Mouse (Mus musculus): ENCODE data around the gene Olfr314. TPM values are rescaled to one million over a fixed set of nuclear protein-coding genes. Genes with fewer than 3 reads are reported as not detected.
"Not testable (repeated sequence)": the region's sequence is repeated elsewhere in the genome, so short reads cannot be mapped to it uniquely, and the experiment has no call there.

Gene Olfr314
- not detected in 2 replicates for polyA plus RNA-seq (2015; fragmentation: Nextera tagmentation; extraction: Ambion mirVana)

DNA sequence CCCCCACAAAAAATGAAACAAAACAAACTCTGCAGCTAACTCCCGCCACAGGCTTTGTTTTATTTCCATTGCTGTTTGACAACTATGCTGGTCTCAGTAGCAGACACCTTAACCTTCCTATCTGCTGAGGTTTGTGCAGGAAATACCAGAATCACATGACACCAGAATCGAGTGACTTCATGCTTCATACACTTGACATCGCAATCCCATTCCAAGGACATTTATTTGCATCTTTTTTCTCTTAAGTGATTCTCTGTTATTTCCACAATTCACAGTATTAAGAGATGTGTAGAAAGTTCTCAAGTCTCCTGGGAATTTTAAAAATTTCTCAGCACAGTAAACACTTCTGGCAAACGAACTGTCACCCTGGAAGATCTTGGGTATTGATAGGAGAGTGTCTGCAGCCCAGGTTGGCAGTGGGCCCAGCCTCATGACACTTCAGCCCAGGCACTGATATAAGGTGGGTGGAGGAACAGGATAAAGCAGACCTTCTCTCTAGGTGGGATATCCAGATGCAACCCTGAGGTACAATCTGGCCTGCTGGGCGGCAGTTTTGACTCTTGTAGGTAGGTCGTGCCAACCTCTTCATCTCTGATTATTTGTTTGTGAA is at the start of gene Olfr314:
Gene Olfr314, plus strand, starts transcription at position 473 of the 610 bp plus-strand sequence.
- no peaks in the 10 kb centered on the region for H3K9me3 ChIP-seq
- H3K4me3 ChIP-seq (replicated peaks) = no peak within 1 kb of the TSS
- no peak within 1 kb of the TSS for H3K27ac ChIP-seq
- WGBS = 67% methylated on average over 6 of the region's 6 CpGs
- no peaks in the 10 kb centered on the region for H3K27me3 ChIP-seq (replicated peaks)
- ATAC-seq (ENCODE audit: insufficient read depth, low FRiP score, low read depth) = no peak
- H3K4me2 ChIP-seq = no peak within 1 kb of the TSS
- H3K9ac ChIP-seq = no peak within 1 kb of the TSS
- H3K36me3 ChIP-seq = no peaks in the 10 kb centered on the region
- H3K4me1 ChIP-seq = no peaks in the 10 kb centered on the region

- no peaks in the 10 kb centered on the region for H3K27me3 ChIP-seq (replicated peaks)
- H3K4me2 ChIP-seq = no peak overlapping the region
- H3K36me3 ChIP-seq = no peaks in the 10 kb centered on the region
- H3K9ac ChIP-seq = no peak overlapping the region
- ATAC-seq (ENCODE audit: insufficient read depth, low FRiP score, low read depth) = no peak
- no peaks in the 10 kb centered on the region for H3K4me1 ChIP-seq
- no peak overlapping the region for H3K4me3 ChIP-seq (replicated peaks)
- H3K9me3 ChIP-seq = no peaks in the 10 kb centered on the region
- 46% methylated on average over 3 of the region's 3 CpGs for WGBS
- H3K27ac ChIP-seq = no peak overlapping the region
Observed at GRCm38 (mm10) chr11:58733372-58733771, 49.4 kb upstream of the Olfr314 start.

DNA sequence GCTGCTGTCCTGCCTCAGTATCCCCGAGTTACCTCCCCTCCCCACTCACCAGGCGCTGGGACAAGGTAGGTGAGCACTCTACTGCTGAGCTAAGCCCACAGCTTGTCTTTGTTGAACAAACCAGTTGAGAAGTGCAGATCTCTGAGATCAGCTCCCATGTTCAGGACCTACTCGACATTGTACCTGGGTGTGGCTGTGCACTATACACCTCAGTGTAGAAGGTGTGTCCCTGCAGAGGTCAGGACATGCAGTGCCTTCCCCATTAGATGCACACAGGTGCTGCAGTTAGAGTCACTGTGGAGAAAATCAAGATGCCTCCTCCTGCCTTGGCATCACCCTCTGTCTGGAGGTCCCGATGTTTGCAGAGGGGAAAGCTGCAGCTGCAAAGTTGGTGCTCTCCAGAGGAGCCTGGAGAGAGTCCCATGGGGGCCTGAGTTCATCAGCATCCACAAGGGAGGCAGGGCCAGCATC is 43.9 kb upstream of the Olfr314 start, which contains the start of gene Olfr317:
Gene Olfr317, minus strand, starts transcription at position 421 of the 471 bp plus-strand sequence.
- H3K4me2 ChIP-seq = no peak within 1 kb of the TSS
- H3K9me3 ChIP-seq = no peaks in the 10 kb centered on the region
- H3K27ac ChIP-seq = no peak within 1 kb of the TSS
- ATAC-seq (ENCODE audit: insufficient read depth, low FRiP score, low read depth) = no peak
- 58% methylated on average over 4 of the region's 4 CpGs for WGBS
- no peaks in the 10 kb centered on the region for H3K27me3 ChIP-seq (replicated peaks)
- no peaks in the 10 kb centered on the region for H3K4me1 ChIP-seq
- no peak within 1 kb of the TSS for H3K4me3 ChIP-seq (replicated peaks)
- no peak within 1 kb of the TSS for H3K9ac ChIP-seq
- H3K36me3 ChIP-seq = no peaks in the 10 kb centered on the region

GRCm38 (mm10) chr11:58751096-58751495 is 31.7 kb upstream of the Olfr314 start:
- not testable (repeated sequence) for H3K36me3 ChIP-seq; H3K9ac ChIP-seq; H3K27me3 ChIP-seq (replicated peaks); H3K4me1 ChIP-seq; ATAC-seq (ENCODE audit: insufficient read depth, low FRiP score, low read depth); H3K4me2 ChIP-seq; H3K27ac ChIP-seq; H3K4me3 ChIP-seq (replicated peaks); H3K9me3 ChIP-seq
- 75% methylated on average over 18 of the region's 18 CpGs for WGBS

GRCm38 (mm10) chr11:58752434-58752833 is 30.3 kb upstream of the Olfr314 start, which contains the start of gene Olfr316:
TSS of gene Olfr316 (plus strand) at chr11:58752734.
- Histone ChIP-seq H3K27me3 (replicated peaks) (no peaks in the 10 kb centered on the region), H3K36me3 (no peaks in the 10 kb centered on the region), H3K27ac (no peak within 1 kb of the TSS), H3K9ac (no peak within 1 kb of the TSS), H3K4me3 (replicated peaks) (no peak within 1 kb of the TSS), H3K4me2 (no peak within 1 kb of the TSS), H3K9me3 (no peaks in the 10 kb centered on the region), H3K4me1 (no peaks in the 10 kb centered on the region)
- WGBS = 61% methylated on average over 2 of the region's 2 CpGs
- no peak for ATAC-seq (ENCODE audit: insufficient read depth, low FRiP score, low read depth)

DNA sequence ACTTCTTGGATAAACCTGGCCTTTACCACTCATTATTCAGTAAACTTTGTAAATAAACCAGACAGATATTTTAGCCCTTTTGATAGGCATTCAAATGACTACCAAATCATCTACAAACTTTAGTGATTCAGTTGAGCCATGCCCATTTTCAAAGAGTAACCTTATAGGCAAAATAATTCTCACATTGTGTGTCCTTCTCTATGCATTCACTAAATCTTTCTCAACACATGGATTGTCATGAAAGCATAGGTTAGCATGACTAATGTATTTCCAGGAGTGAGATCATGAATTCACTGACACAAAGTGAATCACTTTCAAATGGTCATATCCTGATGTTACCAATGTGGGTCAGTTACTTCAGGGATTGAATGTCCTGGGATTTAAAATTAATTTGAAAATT is 9.9 kb upstream of the Olfr314 start, which contains the start of gene Olfr315:
Gene Olfr315, plus strand, starts transcription at position 301 of the 400 bp plus-strand sequence.
- Histone ChIP-seq H3K27me3 (replicated peaks) (no peaks in the 10 kb centered on the region), H3K9me3 (no peaks in the 10 kb centered on the region), H3K27ac (no peak within 1 kb of the TSS), H3K9ac (no peak within 1 kb of the TSS), H3K36me3 (no peaks in the 10 kb centered on the region), H3K4me1 (no peaks in the 10 kb centered on the region), H3K4me3 (replicated peaks) (no peak within 1 kb of the TSS), H3K4me2 (no peak within 1 kb of the TSS)
- no peak for ATAC-seq (ENCODE audit: insufficient read depth, low FRiP score, low read depth)

GRCm38 (mm10) chr11:58784182-58784581 is 1.4 kb downstream of the Olfr314 start:
- no peak overlapping the region for H3K4me2 ChIP-seq
- no peak overlapping the region for H3K27ac ChIP-seq
- 76% methylated on average over 2 of the region's 2 CpGs for WGBS
- no peak overlapping the region for H3K9ac ChIP-seq
- no peaks in the 10 kb centered on the region for H3K9me3 ChIP-seq
- no peaks in the 10 kb centered on the region for H3K36me3 ChIP-seq
- no peak overlapping the region for H3K4me3 ChIP-seq (replicated peaks)
- H3K27me3 ChIP-seq (replicated peaks) = no peaks in the 10 kb centered on the region
- no peak for ATAC-seq (ENCODE audit: insufficient read depth, low FRiP score, low read depth)
- no peaks in the 10 kb centered on the region for H3K4me1 ChIP-seq

- Histone ChIP-seq H3K9me3 (no peaks in the 10 kb centered on the region), H3K4me1 (no peaks in the 10 kb centered on the region), H3K27me3 (replicated peaks) (no peaks in the 10 kb centered on the region), H3K9ac (no peak overlapping the region), H3K4me2 (no peak overlapping the region), H3K4me3 (replicated peaks) (no peak overlapping the region), H3K36me3 (no peaks in the 10 kb centered on the region), H3K27ac (no peak overlapping the region)
- no peak for ATAC-seq (ENCODE audit: insufficient read depth, low FRiP score, low read depth)
- WGBS = 77% methylated on average over 10 of the region's 10 CpGs
Observed at GRCm38 (mm10) chr11:58787651-58788050, 4.9 kb downstream of the Olfr314 start.

DNA sequence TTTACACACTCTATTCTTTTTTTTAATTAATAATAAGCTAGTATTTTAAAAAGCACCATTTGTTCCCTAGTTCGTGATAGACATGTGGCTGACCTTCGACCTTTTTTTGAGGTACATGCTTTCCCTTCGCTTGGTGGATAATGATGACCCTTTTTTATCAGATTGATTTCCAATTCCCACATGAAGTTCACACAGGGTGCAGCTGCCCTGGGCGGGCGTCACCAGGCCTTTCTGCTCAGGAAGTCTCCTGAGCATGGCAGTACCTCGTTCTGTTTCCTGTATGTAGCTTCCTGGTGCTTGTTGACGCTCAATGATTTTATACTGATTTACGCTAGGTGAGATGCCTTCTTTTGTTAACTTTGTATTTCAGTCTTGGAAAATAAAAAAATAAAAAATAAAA is 5.6 kb downstream of the Olfr314 start:
- no peak overlapping the region for H3K27ac ChIP-seq
- 72% methylated on average over 8 of the region's 8 CpGs for WGBS
- ATAC-seq (ENCODE audit: insufficient read depth, low FRiP score, low read depth) = no peak

DNA sequence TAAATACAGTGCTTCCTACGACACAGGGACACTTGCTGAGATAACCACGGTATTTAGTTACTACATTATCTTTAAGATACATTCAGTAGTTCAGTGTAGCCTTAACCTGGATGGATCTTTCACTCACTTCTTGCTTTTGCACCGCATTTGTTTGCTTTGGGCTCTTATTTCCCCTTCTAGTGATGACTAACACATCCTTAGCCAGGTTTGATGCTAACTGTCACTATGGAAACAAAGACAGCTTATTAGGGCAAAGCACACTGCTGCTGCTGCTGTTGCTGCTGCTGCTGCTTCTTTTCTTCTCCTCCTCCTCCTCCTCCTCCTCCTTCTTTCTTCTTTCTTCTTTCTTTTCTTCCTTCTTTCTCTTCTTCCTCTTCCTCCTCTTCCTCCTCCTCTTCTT is 6.8 kb downstream of the Olfr314 start:
- H3K4me1 ChIP-seq = no peaks in the 10 kb centered on the region
- no peak overlapping the region for H3K9ac ChIP-seq
- no peak overlapping the region for H3K4me2 ChIP-seq
- no peak overlapping the region for H3K4me3 ChIP-seq (replicated peaks)
- no peak overlapping the region for H3K27ac ChIP-seq
- 28% methylated on average over 3 of the region's 3 CpGs for WGBS
- no peak for ATAC-seq (ENCODE audit: insufficient read depth, low FRiP score, low read depth)
- H3K27me3 ChIP-seq (replicated peaks) = no peaks in the 10 kb centered on the region
- no peaks in the 10 kb centered on the region for H3K9me3 ChIP-seq
- no peaks in the 10 kb centered on the region for H3K36me3 ChIP-seq

More for the DNA sequence above, 5.6 kb downstream of the Olfr314 start:
- Histone ChIP-seq H3K36me3 (no peaks in the 10 kb centered on the region), H3K4me2 (no peak overlapping the region), H3K27me3 (replicated peaks) (no peaks in the 10 kb centered on the region), H3K9me3 (no peaks in the 10 kb centered on the region), H3K9ac (no peak overlapping the region), H3K4me1 (no peaks in the 10 kb centered on the region), H3K4me3 (replicated peaks) (no peak overlapping the region)

GRCm38 (mm10) chr11:58790053-58790452 is 7.3 kb downstream of the Olfr314 start:
- Histone ChIP-seq H3K4me1 (no peaks in the 10 kb centered on the region), H3K4me2 (no peak overlapping the region), H3K4me3 (replicated peaks) (no peak overlapping the region), H3K27me3 (replicated peaks) (no peaks in the 10 kb centered on the region), H3K9ac (no peak overlapping the region), H3K27ac (no peak overlapping the region), H3K36me3 (no peaks in the 10 kb centered on the region), H3K9me3 (no peaks in the 10 kb centered on the region)
- 41% methylated on average over 2 of the region's 2 CpGs for WGBS
- no peak for ATAC-seq (ENCODE audit: insufficient read depth, low FRiP score, low read depth)

- no peaks in the 10 kb centered on the region for H3K36me3 ChIP-seq
- WGBS = 65% methylated on average over 6 of the region's 6 CpGs
Observed at GRCm38 (mm10) chr11:58790646-58791045, 7.9 kb downstream of the Olfr314 start.

More at GRCm38 (mm10) chr11:58790646-58791045, 7.9 kb downstream of the Olfr314 start:
- Histone ChIP-seq H3K9me3 (no peaks in the 10 kb centered on the region), H3K9ac (no peak overlapping the region), H3K4me2 (no peak overlapping the region), H3K4me3 (replicated peaks) (no peak overlapping the region), H3K4me1 (no peaks in the 10 kb centered on the region), H3K27ac (no peak overlapping the region), H3K27me3 (replicated peaks) (no peaks in the 10 kb centered on the region)
- no peak for ATAC-seq (ENCODE audit: insufficient read depth, low FRiP score, low read depth)
